Mouse (Mus musculus): Measurements from ENCODE around the gene Ppfia2. TPM values are rescaled to one million over a fixed set of nuclear protein-coding genes. Genes with fewer than 3 reads are reported as not detected.

Gene Ppfia2
- polyA plus RNA-seq, 1 experiment = 1.1 TPM

GRCm38 (mm10) chr10:106670170-106670569, 200.0 kb downstream of the Ppfia2 start:
- no peak overlapping the region for H3K4me3 ChIP-seq (ENCODE audit: control insufficient read depth, low read depth, low read length)
- H3K36me3 ChIP-seq (ENCODE audit: control insufficient read depth, insufficient read depth, low read length) = no peaks in the 10 kb centered on the region
- no peak overlapping the region for H3K27ac ChIP-seq (ENCODE audit: control insufficient read depth, insufficient read depth, low read depth, low read length)
- H3K27me3 ChIP-seq (ENCODE audit: control insufficient read depth, insufficient read depth, low read length) = no peaks in the 10 kb centered on the region
- H3K4me1 ChIP-seq (ENCODE audit: control insufficient read depth, insufficient read depth, low read length) = no peaks in the 10 kb centered on the region
- no peak for TF ChIP-seq CTCF (IDR thresholded peaks at IDR 0.05; ENCODE audit: control insufficient read depth, insufficient read depth, insufficient replicate concordance, low read depth, low read length)
- TF ChIP-seq POLR2A (IDR thresholded peaks at IDR 0.05; ENCODE audit: control insufficient read depth, low read depth, low read length) = no peak

- Histone ChIP-seq H3K27me3 (ENCODE audit: control insufficient read depth, insufficient read depth, low read length) (no peaks in the 10 kb centered on the region), H3K4me1 (ENCODE audit: control insufficient read depth, insufficient read depth, low read length) (no peaks in the 10 kb centered on the region), H3K27ac (ENCODE audit: control insufficient read depth, insufficient read depth, low read depth, low read length) (no peak overlapping the region), H3K4me3 (ENCODE audit: control insufficient read depth, low read depth, low read length) (no peak overlapping the region), H3K36me3 (ENCODE audit: control insufficient read depth, insufficient read depth, low read length) (no peaks in the 10 kb centered on the region)
- no peak for TF ChIP-seq CTCF (IDR thresholded peaks at IDR 0.05; ENCODE audit: control insufficient read depth, insufficient read depth, insufficient replicate concordance, low read depth, low read length)
- no peak for TF ChIP-seq POLR2A (IDR thresholded peaks at IDR 0.05; ENCODE audit: control insufficient read depth, low read depth, low read length)
Measured at GRCm38 (mm10) chr10:106681395-106681794, 211.3 kb downstream of the Ppfia2 start.

GRCm38 (mm10) chr10:106685519-106685918, 215.4 kb downstream of the Ppfia2 start:
- H3K27ac ChIP-seq (ENCODE audit: control insufficient read depth, insufficient read depth, low read depth, low read length) = no peak overlapping the region
- no peak overlapping the region for H3K4me3 ChIP-seq (ENCODE audit: control insufficient read depth, low read depth, low read length)
- no peaks in the 10 kb centered on the region for H3K36me3 ChIP-seq (ENCODE audit: control insufficient read depth, insufficient read depth, low read length)
- no peak for TF ChIP-seq POLR2A (IDR thresholded peaks at IDR 0.05; ENCODE audit: control insufficient read depth, low read depth, low read length)
- no peak for TF ChIP-seq CTCF (IDR thresholded peaks at IDR 0.05; ENCODE audit: control insufficient read depth, insufficient read depth, insufficient replicate concordance, low read depth, low read length)
- no peaks in the 10 kb centered on the region for H3K4me1 ChIP-seq (ENCODE audit: control insufficient read depth, insufficient read depth, low read length)
- no peaks in the 10 kb centered on the region for H3K27me3 ChIP-seq (ENCODE audit: control insufficient read depth, insufficient read depth, low read length)

GRCm38 (mm10) chr10:106719936-106720335, 249.8 kb downstream of the Ppfia2 start:
- Histone ChIP-seq H3K4me1 (ENCODE audit: control insufficient read depth, insufficient read depth, low read length) (no peaks in the 10 kb centered on the region), H3K27me3 (ENCODE audit: control insufficient read depth, insufficient read depth, low read length) (no peaks in the 10 kb centered on the region), H3K4me3 (ENCODE audit: control insufficient read depth, low read depth, low read length) (no peak overlapping the region), H3K36me3 (ENCODE audit: control insufficient read depth, insufficient read depth, low read length) (no peaks in the 10 kb centered on the region), H3K27ac (ENCODE audit: control insufficient read depth, insufficient read depth, low read depth, low read length) (no peak overlapping the region)
- TF ChIP-seq POLR2A (IDR thresholded peaks at IDR 0.05; ENCODE audit: control insufficient read depth, low read depth, low read length) (no peak), CTCF (IDR thresholded peaks at IDR 0.05; ENCODE audit: control insufficient read depth, insufficient read depth, insufficient replicate concordance, low read depth, low read length) (no peak)

GRCm38 (mm10) chr10:106732265-106732664, 262.1 kb downstream of the Ppfia2 start:
- no peaks in the 10 kb centered on the region for H3K4me1 ChIP-seq (ENCODE audit: control insufficient read depth, insufficient read depth, low read length)

GRCm38 (mm10) chr10:106736230-106737063, 266.3 kb downstream of the Ppfia2 start:
- Histone ChIP-seq H3K27me3 (ENCODE audit: control insufficient read depth, insufficient read depth, low read length) (no peaks in the 10 kb centered on the region), H3K36me3 (ENCODE audit: control insufficient read depth, insufficient read depth, low read length) (no peaks in the 10 kb centered on the region), H3K4me1 (ENCODE audit: control insufficient read depth, insufficient read depth, low read length) (no peaks in the 10 kb centered on the region), H3K4me3 (ENCODE audit: control insufficient read depth, low read depth, low read length) (no peak overlapping the region), H3K27ac (ENCODE audit: control insufficient read depth, insufficient read depth, low read depth, low read length) (no peak overlapping the region)
- TF ChIP-seq POLR2A (IDR thresholded peaks at IDR 0.05; ENCODE audit: control insufficient read depth, low read depth, low read length) = no peak
- no peak for TF ChIP-seq CTCF (IDR thresholded peaks at IDR 0.05; ENCODE audit: control insufficient read depth, insufficient read depth, insufficient replicate concordance, low read depth, low read length)

More at GRCm38 (mm10) chr10:106732265-106732664, 262.1 kb downstream of the Ppfia2 start:
- H3K36me3 ChIP-seq (ENCODE audit: control insufficient read depth, insufficient read depth, low read length) = no peaks in the 10 kb centered on the region
- H3K27me3 ChIP-seq (ENCODE audit: control insufficient read depth, insufficient read depth, low read length) = no peaks in the 10 kb centered on the region
- no peak for TF ChIP-seq CTCF (IDR thresholded peaks at IDR 0.05; ENCODE audit: control insufficient read depth, insufficient read depth, insufficient replicate concordance, low read depth, low read length)
- no peak for TF ChIP-seq POLR2A (IDR thresholded peaks at IDR 0.05; ENCODE audit: control insufficient read depth, low read depth, low read length)
- no peak overlapping the region for H3K4me3 ChIP-seq (ENCODE audit: control insufficient read depth, low read depth, low read length)
- H3K27ac ChIP-seq (ENCODE audit: control insufficient read depth, insufficient read depth, low read depth, low read length) = no peak overlapping the region

GRCm38 (mm10) chr10:106738190-106738589, 268.1 kb downstream of the Ppfia2 start:
- Histone ChIP-seq H3K4me1 (ENCODE audit: control insufficient read depth, insufficient read depth, low read length) (no peaks in the 10 kb centered on the region), H3K36me3 (ENCODE audit: control insufficient read depth, insufficient read depth, low read length) (no peaks in the 10 kb centered on the region), H3K27ac (ENCODE audit: control insufficient read depth, insufficient read depth, low read depth, low read length) (no peak overlapping the region), H3K4me3 (ENCODE audit: control insufficient read depth, low read depth, low read length) (no peak overlapping the region), H3K27me3 (ENCODE audit: control insufficient read depth, insufficient read depth, low read length) (no peaks in the 10 kb centered on the region)
- TF ChIP-seq CTCF (IDR thresholded peaks at IDR 0.05; ENCODE audit: control insufficient read depth, insufficient read depth, insufficient replicate concordance, low read depth, low read length) (no peak), POLR2A (IDR thresholded peaks at IDR 0.05; ENCODE audit: control insufficient read depth, low read depth, low read length) (no peak)

Measured in testis, adult 2 months (tissue).